Mouse (Mus musculus) ovary, postnatal 36 days (tissue): ENCODE measurements around the gene Arl15.

ENCODE experiments used
- DNase-seq: peaks from one replicate; pipeline ENCODE4 v3.0.0; 2022; ENCODE audit warnings: low spot score, mixed read lengths

Arl15 gene

DNA sequence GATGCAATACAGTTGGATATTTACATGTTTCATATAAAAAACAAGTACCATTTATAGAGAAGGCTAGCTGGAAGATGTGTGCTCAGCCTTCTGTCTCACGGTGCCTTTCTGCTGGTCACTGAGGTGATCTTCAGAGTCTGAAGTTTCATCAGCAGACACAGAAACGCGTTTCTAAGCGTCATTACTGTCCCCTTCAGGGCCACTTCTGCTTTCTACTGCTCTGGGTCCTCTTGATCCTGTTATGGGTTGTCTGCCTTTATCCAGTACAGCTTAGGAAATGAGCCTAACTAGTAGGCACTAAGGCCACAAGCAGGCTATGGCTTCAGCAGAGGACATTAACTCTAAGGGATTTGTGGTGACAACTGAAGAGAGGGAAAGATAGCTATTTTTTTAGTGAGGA is 5.9 kb downstream of the Arl15 start:
- no peak for DNase-seq

DNA sequence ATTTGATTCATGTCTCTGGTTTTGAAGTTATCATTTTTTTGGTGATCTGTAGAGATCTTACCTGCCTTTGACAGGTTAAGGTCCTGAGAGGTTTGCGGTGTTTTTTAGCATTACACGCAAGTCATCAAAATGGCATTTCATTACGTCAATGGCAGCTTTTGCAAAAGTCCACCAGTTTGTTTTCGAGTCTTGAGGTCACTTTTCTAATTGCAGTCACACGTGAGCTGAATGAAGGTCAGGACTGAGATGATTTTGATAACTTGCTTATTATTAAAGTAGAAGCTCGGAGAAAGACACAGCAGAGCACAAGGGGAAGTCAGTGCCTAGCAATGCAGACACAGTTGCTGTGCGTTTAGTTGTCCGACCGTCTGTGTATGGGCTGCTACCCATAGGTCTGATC is 8.3 kb downstream of the Arl15 start:
- DNase-seq: no peak

DNA sequence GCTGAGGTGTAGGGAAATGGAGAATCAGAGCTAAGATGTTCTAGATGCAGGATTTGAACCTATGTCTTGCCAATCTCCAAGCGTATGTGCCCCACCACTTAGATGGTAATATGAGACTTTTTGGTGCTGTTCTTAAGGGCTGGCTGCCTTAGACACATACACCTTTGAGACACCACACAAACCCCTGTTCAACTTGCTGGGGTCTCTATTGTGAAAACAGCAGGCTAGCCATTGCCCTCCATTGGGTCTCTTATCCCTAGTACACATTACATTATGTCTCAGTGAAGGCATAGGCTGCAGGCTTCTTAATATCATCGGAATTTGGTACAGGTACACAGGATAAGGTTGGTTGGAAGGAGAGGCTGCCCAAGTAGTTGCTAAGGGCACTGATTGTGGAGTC is 16.8 kb downstream of the Arl15 start:
- DNase-seq: no peak

DNA sequence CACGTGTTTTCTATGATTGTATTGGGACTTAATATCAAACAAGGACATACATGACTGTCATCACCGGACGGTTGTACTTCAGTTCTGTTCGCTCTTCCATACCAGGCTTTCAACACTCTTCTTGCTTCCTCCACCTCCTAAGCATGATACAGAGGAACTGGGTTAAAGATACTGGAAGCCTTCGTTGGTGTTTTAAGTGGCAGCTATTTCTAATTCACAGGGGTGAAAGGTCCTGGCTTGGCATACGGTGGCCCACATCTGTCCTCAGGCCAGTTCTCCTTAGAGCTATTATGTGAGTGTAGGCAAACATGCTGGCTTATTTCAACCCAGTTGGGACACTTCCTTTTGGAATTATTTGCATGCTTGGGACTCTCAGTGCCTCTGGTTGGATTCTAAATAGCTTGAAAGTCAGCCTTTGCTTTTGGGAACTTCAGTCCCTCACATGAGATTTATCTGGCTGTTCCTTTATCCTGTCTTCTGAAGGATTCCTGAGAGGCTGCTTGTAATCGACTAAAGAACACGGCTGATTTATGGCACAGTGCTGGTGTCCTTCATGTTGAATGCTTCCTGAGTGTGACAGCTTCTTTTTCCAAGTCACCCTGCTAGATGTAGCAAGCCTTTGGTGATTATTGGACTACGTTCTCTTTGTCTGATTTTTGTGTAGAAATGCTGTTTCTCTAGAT is 17.7 kb downstream of the Arl15 start:
- DNase-seq: no peak

DNA sequence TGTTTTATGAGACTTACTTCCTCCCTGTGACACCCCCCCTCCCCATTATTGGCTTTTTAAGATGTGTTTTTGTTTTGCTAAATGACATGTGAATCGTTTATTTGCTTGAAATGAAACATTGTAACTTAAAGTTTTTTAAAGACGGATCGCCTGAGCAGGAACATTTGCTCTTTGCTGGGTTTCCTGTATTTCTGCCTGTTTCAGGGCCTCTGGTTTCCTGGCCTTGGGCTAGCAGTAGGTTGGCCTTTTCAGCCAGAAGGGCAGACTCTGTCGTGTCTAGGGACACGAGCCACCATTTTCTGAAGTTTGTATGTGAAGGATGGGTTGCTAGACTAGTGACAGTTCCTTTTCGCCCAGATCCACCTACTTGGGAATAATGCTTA is 18.3 kb downstream of the Arl15 start:
- DNase-seq: no peak

DNA sequence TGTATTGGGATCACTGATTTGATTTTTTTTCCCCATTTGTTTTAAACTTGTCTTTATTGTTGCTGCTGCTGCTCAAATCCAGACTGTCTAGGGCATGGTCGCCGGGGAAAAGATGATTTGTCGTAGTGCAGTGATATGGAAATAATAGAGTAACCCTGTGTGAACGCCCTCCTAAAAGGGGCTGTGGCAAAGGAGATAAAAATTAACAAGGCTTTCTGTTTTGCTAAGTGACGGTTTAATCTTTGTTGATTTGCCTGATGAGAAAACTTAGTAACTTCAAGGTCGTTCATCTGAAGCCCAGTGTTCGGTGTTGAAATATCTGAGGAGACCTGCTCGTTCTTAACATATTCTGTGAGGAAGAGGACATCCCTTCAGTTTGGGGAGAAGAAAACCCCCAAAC is 19.8 kb downstream of the Arl15 start:
- DNase-seq: no peak

DNA sequence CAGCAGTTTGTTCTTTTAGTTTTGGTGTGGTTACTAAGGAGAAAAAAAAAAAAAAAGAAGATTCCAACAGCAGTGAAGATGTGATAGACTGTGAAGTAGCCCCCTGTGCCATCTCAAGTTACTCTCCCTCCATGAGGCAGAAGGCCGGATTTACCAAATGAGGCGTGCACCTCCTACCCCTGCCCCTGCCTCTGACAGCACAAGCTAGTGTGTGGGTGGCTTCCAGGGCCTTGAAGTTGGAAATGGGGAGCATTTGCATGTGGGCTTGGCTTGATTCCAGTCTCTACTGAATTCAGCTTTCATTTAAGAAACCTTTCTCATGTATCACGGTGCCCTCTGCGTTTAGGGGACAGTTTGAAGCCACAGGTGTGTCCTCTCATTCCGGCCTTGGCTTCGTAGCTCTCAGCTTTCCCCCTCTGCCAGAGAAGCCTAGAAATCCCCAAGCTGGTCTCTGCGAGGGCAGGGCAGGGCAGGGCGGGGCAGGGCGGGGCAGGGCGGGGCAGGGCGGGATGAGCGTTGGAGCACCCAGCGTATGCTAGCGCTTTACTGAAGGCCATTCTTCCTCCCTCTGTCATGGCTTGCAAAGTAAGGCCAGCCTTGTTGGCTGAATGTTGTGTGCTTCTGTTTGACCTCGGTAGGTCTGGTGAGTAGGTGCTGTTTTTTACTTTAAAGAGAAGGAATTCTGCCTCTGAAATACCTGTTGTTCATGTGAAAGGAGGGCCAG is 21.6 kb downstream of the Arl15 start:
- DNase-seq: peak; percentile 19

DNA sequence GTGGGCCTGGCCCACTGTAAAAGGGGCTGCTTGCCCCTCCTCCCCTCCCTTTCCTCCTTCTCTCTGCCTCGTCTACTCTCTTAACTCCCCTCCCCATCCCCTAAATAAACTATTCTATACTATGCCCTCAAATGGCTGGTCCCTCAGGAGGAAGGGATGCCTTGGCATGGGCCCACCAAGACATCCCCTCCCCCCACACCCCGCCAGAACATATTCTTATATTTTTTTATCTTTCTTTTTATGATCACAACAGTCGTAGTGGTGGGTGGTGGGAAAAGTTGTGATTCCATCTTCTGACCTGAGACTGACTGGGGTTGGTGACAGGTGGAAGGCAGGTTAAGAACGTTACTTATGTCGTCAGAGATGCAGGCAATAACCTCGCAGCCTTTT is 22.1 kb downstream of the Arl15 start:
- no peak for DNase-seq

DNA sequence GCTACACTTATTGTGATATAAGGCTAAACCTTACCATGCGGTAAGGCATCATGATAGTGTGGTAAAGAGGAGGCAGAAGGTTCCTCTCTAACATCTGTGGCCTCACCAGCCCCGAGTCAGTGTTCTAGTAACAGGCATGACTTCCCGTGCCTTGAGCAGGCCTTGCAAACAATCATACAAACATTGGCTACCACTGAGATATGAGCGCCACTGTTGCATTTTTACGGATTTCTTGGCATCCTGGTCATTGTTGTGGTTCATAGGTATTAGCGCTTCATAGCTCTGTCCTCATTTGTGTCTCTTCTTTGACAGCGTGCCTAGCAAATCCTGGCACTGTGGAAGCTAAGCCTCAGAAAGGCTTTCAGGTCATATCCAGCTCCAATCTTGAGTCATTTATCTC is 24.7 kb downstream of the Arl15 start:
- DNase-seq: no peak

DNA sequence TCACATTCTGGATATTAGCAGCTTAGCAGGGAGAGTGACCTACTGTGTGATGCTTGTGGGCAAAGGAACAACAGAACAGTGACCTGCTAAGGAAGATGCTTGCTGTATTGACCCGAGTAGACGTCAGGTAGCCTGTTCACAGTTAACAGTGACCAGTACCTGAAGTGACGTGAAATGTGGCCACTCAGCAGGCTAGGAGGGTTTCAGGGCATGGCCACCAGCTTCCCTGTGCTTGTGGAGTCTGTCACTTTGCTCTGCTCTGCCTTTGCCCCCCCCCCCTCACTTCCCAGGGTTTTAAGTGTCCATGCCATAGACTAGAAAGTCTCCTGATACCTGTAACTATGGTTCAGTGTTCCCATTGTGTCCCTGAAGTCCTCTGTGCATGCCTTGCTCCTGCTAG is 25.9 kb downstream of the Arl15 start:
- DNase-seq: no peak

DNA sequence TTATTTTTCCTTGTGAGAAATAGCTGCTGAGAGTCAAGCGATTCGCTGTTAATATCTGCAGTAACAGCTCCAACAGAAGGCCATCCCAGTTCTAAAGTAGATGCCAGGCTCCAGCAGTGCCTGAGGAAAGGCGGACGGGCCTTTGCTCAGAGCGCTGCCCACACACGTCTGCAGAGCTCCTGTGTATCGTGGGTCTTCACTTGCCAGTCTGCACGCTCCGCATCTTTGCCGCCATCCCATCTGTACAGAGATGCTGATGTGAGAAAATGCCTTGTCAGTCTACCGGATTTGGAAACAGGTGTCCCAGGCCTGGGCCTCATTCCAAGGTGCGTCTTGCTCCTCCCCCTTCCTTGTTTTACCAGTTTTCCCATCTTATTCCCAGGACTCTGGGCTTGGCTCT is 27.6 kb downstream of the Arl15 start:
- DNase-seq: no peak

DNA sequence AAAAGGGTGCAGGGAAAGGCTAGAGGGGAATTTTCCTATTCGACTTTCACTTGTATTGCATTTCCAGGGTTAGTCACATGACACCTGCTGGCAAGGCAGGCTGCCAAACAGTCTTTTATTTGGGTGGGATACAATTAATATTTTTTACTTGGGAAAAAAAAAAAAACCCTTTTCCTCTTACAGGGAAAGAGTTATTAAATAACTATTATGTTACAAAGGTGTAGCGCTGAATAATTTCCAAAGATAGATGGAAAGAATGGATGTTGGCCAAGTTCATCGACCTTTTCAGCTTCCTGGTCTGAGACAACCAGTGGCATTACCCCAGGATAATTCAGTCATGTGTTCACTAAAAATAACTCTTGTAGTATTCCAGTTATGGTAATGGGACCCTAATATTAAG is 29.7 kb downstream of the Arl15 start:
- DNase-seq: no peak

DNA sequence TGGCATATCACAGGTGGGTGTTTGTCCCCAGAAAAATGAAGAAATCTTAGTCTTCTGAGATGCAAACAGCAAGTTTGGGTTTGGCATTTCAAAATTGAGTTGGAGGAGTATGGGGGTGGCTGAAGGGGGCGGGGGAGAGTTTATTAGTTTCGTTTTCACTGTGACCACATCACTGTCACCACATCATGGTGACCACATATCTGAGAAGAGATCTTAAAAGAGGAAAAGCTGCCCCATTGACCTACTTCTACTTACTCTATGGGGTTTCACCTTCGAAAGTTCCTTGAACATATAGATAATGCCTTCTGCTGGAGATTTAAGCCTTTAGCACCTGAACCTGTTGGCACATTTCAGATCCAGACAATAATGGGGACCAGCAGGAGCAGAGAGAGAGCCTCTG is 34.3 kb downstream of the Arl15 start:
- DNase-seq: no peak

DNA sequence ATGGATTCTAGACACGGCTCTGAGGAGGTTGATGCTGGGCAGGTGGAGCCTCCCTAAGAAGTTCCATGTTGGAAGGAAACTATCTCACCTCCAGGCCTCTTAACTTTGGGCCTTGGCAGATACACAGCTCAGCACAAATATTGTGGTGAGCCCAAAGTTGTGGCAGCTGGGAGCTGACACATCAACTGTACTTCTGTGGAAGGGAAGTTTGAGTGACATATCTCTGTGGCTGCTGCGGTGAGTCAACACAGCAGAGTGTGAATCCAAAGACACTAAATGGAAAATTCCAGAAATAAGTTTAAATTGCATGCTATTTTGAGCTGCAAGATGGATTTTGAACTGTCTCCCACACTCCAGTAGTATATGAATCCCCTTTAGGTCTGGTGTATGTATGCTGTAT is 34.8 kb downstream of the Arl15 start:
- DNase-seq: no peak

DNA sequence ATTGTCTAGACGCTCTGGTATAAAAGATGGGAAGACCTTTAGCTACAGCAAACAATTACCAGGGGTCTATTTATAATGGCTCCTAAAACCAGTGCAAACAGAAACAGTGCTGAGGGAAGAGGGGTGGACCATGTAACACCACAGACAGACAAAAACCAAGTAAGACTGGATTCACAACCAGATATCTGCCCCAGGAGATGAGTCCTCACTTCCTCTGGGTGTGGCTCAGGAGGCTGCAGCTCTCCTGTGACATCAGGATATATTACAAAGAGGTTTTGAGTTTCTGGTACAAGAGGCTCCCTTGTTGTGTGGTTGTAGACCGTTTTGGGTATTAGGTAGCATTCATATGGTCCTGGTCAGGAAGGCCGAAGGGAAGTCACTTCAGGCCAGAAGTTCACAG is 36.5 kb downstream of the Arl15 start:
- no peak for DNase-seq

DNA sequence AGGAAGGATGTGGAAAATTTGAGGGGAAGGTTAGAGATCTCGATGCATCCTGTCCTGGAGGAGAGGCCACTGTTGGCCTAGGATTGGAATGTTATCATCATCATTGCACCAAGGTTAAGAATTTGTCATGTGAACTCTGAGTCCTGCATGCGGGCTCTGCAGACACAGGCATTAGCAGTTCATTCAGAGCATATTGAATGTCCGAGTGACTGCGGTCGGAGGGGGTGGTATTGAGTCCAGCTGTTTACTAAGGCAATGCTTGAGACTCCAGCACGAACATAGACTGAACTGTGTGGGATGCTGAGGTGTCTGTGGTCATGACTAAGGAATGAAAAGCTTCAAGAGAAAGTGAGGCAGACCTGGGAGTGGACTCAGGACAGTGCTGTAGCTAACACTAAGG is 38.6 kb downstream of the Arl15 start:
- DNase-seq: no peak

DNA sequence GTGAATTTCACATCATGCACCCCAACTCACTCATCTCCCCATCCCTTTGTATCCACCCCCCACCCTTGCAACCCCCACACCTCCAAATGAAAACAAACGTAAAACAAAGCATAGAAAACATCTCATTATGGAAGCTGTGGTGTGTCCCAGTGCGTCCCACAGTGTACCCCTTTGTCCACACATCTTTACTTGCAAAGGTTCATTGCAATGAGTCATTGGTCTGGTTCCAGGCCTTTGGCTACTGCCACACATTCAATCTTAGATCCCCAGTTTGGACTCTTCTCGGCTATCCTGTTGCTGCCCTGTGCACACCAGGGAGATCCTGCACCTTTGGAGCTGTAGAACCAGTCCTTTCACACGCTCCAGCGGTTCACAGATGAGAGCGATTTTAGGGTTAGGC is 41.6 kb downstream of the Arl15 start:
- no peak for DNase-seq

DNA sequence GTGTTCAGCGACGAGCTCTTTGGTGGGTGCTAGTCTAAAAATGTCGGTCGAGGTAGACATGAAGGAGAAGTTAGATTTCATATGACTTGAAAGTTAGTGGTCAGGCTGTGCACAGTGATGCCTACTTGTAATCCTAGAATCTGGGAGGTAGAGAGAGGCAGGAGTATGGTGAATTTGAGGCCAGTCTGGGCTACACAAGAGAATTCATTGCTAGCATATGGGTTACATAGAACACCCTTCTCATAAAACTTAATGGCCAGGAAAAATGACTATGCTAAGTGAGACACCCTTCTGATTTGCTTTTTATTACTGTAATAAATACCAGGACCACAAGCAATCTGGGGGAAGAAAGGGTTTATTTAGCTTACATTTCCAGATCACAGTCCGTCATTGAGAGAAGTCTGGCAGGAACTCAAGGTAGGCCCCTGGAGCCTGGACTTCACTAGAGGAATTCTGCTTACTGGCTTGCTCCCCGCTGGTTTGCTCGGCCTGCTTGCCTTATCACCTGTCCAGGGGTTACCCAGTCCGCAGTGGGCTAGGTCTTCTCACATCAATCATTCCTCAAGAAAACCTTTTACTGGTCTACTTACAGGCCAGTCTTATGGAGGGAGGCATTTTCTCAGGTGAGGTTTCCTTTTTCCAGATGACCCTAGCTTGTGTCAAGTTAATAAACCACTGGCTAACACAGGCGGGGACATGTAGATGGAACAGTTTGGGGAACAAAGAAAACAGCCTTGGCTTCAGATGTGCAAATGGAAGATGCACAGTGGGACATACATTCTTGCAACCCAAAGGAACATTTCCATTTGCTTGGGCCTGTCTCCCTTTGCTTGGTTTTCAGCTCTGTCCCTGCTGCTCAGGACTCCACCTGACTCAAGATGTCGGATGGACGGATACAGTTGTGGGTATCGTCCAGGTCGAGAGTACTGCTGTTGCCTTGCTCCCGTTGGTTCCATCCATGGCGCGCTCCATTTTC is 44.6 kb downstream of the Arl15 start:
- no peak for DNase-seq

DNA sequence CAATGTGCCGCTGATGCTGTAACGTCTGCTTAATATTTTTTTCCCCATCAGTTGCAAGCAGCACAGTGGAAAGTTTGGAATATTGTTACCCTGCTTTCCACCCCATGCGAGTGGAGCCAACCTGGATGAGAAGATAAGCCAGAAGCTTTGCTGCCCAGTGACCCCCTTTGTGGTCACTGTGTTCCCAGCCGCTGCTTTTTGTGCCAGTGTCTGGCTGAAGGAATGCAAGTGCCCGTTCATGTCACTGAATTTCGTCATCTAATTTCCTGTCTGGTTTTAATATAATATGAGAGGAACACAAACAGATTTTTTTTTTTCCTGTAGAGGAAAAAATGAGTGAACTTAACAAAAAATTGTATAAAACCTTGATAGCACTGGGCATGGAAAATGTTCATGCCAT is 46.1 kb downstream of the Arl15 start:
- DNase-seq: no peak

DNA sequence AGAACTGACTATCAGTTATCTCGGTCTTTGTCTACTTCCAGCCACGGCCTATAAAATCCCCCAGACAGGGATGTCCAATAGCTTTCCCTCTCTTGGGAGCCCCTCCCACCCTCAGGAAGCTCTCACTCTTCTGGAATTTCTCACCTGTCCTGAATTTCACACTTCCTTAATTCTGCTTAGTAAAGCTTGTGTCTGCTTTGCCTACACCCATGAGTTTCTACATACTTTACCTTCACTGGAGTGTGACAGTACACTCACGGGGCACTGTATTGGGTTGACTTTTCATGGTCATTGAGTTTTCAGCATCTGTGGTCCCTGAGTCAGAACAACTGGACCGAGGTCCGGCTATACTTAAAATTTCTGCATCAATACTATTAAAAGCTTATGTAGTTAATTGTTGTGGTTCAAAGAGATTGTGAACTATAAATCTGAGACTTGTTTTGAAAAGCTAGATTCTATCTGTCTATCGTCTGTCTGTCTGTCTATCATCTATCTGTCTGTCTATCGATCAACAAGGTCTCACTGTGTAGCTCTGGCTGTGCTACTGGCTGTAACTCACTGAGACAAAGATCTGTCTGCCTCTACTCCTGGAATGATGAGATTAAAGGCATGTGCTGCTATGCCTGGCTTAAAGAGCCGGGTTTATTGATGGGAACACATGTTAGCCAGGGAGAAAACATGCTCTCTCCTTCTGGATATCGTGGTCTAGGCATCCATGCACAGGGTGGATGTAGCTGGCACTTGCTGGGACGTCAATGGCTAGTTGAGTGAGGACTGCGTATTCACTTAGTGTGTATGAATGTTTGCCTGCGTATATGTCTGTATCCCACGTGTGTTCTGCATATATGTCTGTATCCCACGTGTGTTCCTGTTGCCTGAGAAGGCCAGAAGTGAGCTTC is 48.4 kb downstream of the Arl15 start:
- no peak for DNase-seq

DNA sequence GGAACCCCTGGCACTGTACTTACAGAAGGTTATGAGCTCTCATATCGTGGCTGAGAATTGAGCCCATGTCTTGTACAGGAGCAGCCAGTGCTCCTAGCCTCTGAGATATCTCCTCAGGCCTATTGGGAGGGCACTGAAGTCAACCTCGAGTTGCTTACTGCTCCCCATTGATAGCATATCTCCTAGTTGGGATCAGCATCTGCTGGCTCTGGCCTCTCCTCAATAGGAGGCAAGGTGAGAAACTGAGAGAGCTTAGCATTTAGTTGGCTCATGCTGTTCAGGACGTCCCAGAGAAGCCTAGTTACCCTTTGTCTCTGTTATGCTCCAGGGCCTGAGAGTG is 49.0 kb downstream of the Arl15 start:
- no peak for DNase-seq

DNA sequence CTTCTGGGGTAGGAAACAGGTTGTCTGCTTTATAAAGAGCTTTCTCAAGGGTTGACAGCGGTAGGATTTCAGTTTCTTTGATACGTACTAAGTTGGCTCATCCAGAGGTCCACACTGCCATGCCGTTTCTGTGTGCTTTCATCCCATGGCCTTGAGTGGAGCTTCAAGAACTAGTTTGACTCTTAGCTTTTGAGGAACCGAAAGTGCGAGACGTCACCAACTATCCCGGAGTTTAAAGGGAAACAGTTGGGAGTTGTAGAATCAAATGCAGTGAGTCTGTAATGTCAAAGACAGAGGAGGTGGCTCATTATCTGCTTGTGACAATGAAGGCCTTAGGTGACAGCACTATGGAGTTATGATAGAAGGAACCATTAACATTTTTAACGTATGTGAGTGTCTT is 49.6 kb downstream of the Arl15 start:
- no peak for DNase-seq
